40 mouse cellular contexts compared by ENCODE assay signal in genomic region chr5:139881161-139881560, GRCm38 (mm10). TPM values are rescaled to one million over a fixed set of nuclear protein-coding genes. Genes with fewer than 3 reads are reported as not detected.
DNase-seq lines count a peak whose midpoint lies in the region; ATAC-seq and TF ChIP-seq lines count a peak whose summit lies in the region.
"Had no signal": no experiment of that assay in that cellular context is flagged by ENCODE, and none has a peak within 500 bp of the region (broad histone marks: within the 10 kb centered on the region; RNA-seq: fewer than 3 reads in every experiment).

No protein-coding gene starts in this region.

- in situ Hi-C loops in CH12.LX (cut with MboI; ENCODE audit: low pct_ligation_motif_present, low pct_unique_long_range_greater_than_20kb, low sequenced_read_pairs) = no loop called here
- in situ Hi-C loops in ES-E14 (cut with MboI; ENCODE audit: low sequenced_read_pairs in 2 of 2, unreplicated experiment in 2 of 2) = no loop called here

- no peak for TF ChIP-seq RAD21 in CH12.LX (IDR thresholded peaks at IDR 0.05; ENCODE audit: low read depth, low read length)

- no peak for DNase-seq in liver, embryonic 14.5 days (ENCODE audit: low read depth in 3 of 3, low spot score in 3 of 3)
- DNase-seq in liver, embryonic 11.5 days (ENCODE audit: low spot score) = no peak
- DNase-seq in CH12.LX (ENCODE audit: extremely low read depth) (no peak), ES-E14 (ENCODE audit: low read depth, low spot score) (peak; percentile 43), WW6 (ENCODE audit: low read depth, low spot score) (peak; percentile 9)
- no peak for DNase-seq in cerebellum, adult 2 months
- no peak for DNase-seq in kidney, adult 9 months
- DNase-seq: adrenal gland, postnatal 25 days; cerebellum, adult 9-10 months; embryo, embryonic 11 days; forebrain, postnatal 0 days; kidney, adult 8-10 months; kidney, postnatal 14 days; layer of hippocampus, adult 9-11 months; right cerebral cortex, adult 18-20 months; spleen, adult 18-20 months; thymus, adult 2 months; thymus, postnatal 36 days had no signal

- H3K4me2 ChIP-seq in liver, embryonic 14.5 days (ENCODE audit: low read depth) = no peak overlapping the region
- H3K4me2 ChIP-seq in liver, embryonic 11.5 days = no peak overlapping the region
- H3K4me2 ChIP-seq in CH12.LX (ENCODE audit: insufficient read depth, low read depth, poor library complexity, severe bottlenecking) = no peak overlapping the region
- no peak overlapping the region for H3K4me2 ChIP-seq in midbrain, embryonic 16.5 days (ENCODE audit: low read length)
- H3K4me2 ChIP-seq: embryonic facial prominence, embryonic 12.5 days; intestine, embryonic 15.5 days; limb, embryonic 15.5 days; liver, embryonic 15.5 days; lung, embryonic 15.5 days; midbrain, embryonic 15.5 days; neural tube, embryonic 12.5 days had no signal

- no peaks in the 10 kb centered on the region for H3K27me3 ChIP-seq in liver, embryonic 14.5 days (ENCODE audit: control insufficient read depth, insufficient read depth, low read length)
- no peaks in the 10 kb centered on the region for H3K27me3 ChIP-seq in liver, embryonic 11.5 days (replicated peaks; ENCODE audit: control insufficient read depth, insufficient read depth, low read length)
- peaks cover 43% of the 10 kb centered on the region for H3K27me3 ChIP-seq in CH12.LX (replicated peaks)
- H3K27me3 ChIP-seq in cerebellum, adult 2 months (ENCODE audit: control insufficient read depth, insufficient read depth, low read length) = no peaks in the 10 kb centered on the region
- H3K27me3 ChIP-seq in midbrain, embryonic 16.5 days (ENCODE audit: control insufficient read depth, insufficient read depth, low read depth, low read length) = no peaks in the 10 kb centered on the region
- H3K27me3 ChIP-seq: embryonic facial prominence, embryonic 12.5 days; intestine, embryonic 15.5 days; limb, embryonic 15.5 days; liver, embryonic 15.5 days; lung, embryonic 15.5 days; midbrain, embryonic 15.5 days; neural tube, embryonic 12.5 days had no signal

- TF ChIP-seq EP300 in liver, embryonic 14.5 days (IDR thresholded peaks at IDR 0.05; ENCODE audit: low read depth) = no peak
- TF ChIP-seq EP300 in CH12.LX (IDR thresholded peaks at IDR 0.05; ENCODE audit: low read length) = no peak

- no peak for TF ChIP-seq POLR2A in CH12.LX (IDR thresholded peaks at IDR 0.05; ENCODE audit: low read depth, low read length)
- no peak for TF ChIP-seq POLR2A in cerebellum, adult 2 months (IDR thresholded peaks at IDR 0.05; ENCODE audit: borderline replicate concordance, insufficient read depth, low read length)

- H3K36me3 ChIP-seq in liver, embryonic 14.5 days (replicated peaks; ENCODE audit: control insufficient read depth, insufficient read depth, low read depth) = no peaks in the 10 kb centered on the region
- no peaks in the 10 kb centered on the region for H3K36me3 ChIP-seq in liver, embryonic 11.5 days (ENCODE audit: control insufficient read depth, insufficient read depth, low read length)
- H3K36me3 ChIP-seq in CH12.LX (replicated peaks in 1 of 2; ENCODE audit: control insufficient read depth in 1 of 2, insufficient read depth in 1 of 2, low read length in 1 of 2) (no peaks in the 10 kb centered on the region), ES-E14 (ENCODE audit: control insufficient read depth, insufficient read depth, low read length, poor library complexity, severe bottlenecking) (no peaks in the 10 kb centered on the region)
- H3K36me3 ChIP-seq in midbrain, embryonic 16.5 days (ENCODE audit: control insufficient read depth, insufficient read depth, low read length) = no peaks in the 10 kb centered on the region
- H3K36me3 ChIP-seq: embryonic facial prominence, embryonic 12.5 days; intestine, embryonic 15.5 days; limb, embryonic 10.5 days; limb, embryonic 15.5 days; liver, embryonic 15.5 days; lung, embryonic 15.5 days; midbrain, embryonic 15.5 days; neural tube, embryonic 12.5 days had no signal

- no peak for ATAC-seq in liver, embryonic 14.5 days (ENCODE audit: insufficient read depth)
- no peak for ATAC-seq in liver, embryonic 11.5 days (replicated peaks; ENCODE audit: low FRiP score)
- ATAC-seq in midbrain, embryonic 16.5 days = no peak
- ATAC-seq: forebrain, postnatal 0 days; hindbrain, embryonic 16.5 days; intestine, embryonic 15.5 days; midbrain, embryonic 15.5 days had no signal

- H3K79me2 ChIP-seq in CH12.LX (replicated peaks; ENCODE audit: control insufficient read depth, extremely low read depth, insufficient read depth, poor library complexity, severe bottlenecking) = no peaks in the 10 kb centered on the region

- dilution Hi-C loops in CH12.LX (cut with MboI; ENCODE audit: extremely low pct_ligation_motif_present, extremely low pct_unique_long_range_greater_than_20kb, low sequenced_read_pairs) = no loop called here

- 75% methylated on average over 9 of the region's 9 CpGs for WGBS in liver, embryonic 14.5 days (ENCODE audit: insufficient replicate concordance)
- 87% methylated on average over 9 of the region's 9 CpGs for WGBS in liver, embryonic 11.5 days
- WGBS in cerebellum, adult 2 months = 90% methylated on average over 9 of the region's 9 CpGs
- WGBS in midbrain, embryonic 16.5 days = 93% methylated on average over 9 of the region's 9 CpGs

- no peak overlapping the region for H3K9ac ChIP-seq in liver, embryonic 14.5 days (replicated peaks)
- no peak overlapping the region for H3K9ac ChIP-seq in liver, embryonic 11.5 days (ENCODE audit: low read depth, low read length)
- H3K9ac ChIP-seq in CH12.LX (ENCODE audit: insufficient read depth, low read depth) = no peak overlapping the region
- H3K9ac ChIP-seq in ES-E14 (ENCODE audit: insufficient read depth, low read depth, low read length, poor library complexity, severe bottlenecking) = no peak overlapping the region
- no peak overlapping the region for H3K9ac ChIP-seq in midbrain, embryonic 16.5 days (ENCODE audit: low read depth, low read length)
- H3K9ac ChIP-seq: embryonic facial prominence, embryonic 12.5 days; forebrain, postnatal 0 days; intestine, embryonic 15.5 days; limb, embryonic 15.5 days; liver, embryonic 15.5 days; lung, embryonic 15.5 days; midbrain, embryonic 15.5 days; neural tube, embryonic 12.5 days had no signal

- no peaks in the 10 kb centered on the region for H3K4me1 ChIP-seq in liver, embryonic 14.5 days (replicated peaks; ENCODE audit: control insufficient read depth in 2 of 2, insufficient read depth in 2 of 2, low read length in 1 of 2)
- H3K4me1 ChIP-seq in liver, embryonic 11.5 days (replicated peaks; ENCODE audit: control insufficient read depth, insufficient read depth, low read length) = no peaks in the 10 kb centered on the region
- H3K4me1 ChIP-seq in CH12.LX (ENCODE audit: control insufficient read depth in 1 of 2, insufficient read depth in 2 of 2) = no peaks in the 10 kb centered on the region
- 0 out of 4 replicates have a peak, but pooled peaks cover 0 to 2% of the 10 kb centered on the region in 2 experiments for H3K4me1 ChIP-seq in ES-E14 (ENCODE audit: control insufficient read depth in 2 of 2, insufficient read depth in 2 of 2, low read length in 2 of 2, poor library complexity in 1 of 2)
- no peaks in the 10 kb centered on the region for H3K4me1 ChIP-seq in cerebellum, adult 2 months (ENCODE audit: control insufficient read depth, insufficient read depth, low read length)
- no peaks in the 10 kb centered on the region for H3K4me1 ChIP-seq in midbrain, embryonic 16.5 days (ENCODE audit: control insufficient read depth, insufficient read depth, low read length)
- H3K4me1 ChIP-seq: embryonic facial prominence, embryonic 12.5 days; intestine, embryonic 15.5 days; limb, embryonic 10.5 days; limb, embryonic 15.5 days; liver, embryonic 15.5 days; midbrain, embryonic 15.5 days; neural tube, embryonic 12.5 days had no signal

- peak; percentile 40 for TF ChIP-seq CTCF in liver, embryonic 14.5 days (IDR thresholded peaks at IDR 0.05; ENCODE audit: low read depth)
- TF ChIP-seq CTCF in CH12.LX (conservative IDR thresholded peaks at IDR 0.05 in 1 of 2, IDR thresholded peaks at IDR 0.05 in 1 of 2; ENCODE audit: low read depth in 2 of 2, low read length in 2 of 2) = 0 out of 4 replicates have a peak, but pooled peaks have one; percentile 9
- TF ChIP-seq CTCF in cerebellum, adult 2 months (IDR thresholded peaks at IDR 0.05; ENCODE audit: borderline replicate concordance, insufficient read depth, low read depth, low read length) = no peak

- no peak overlapping the region for H3K4me3 ChIP-seq in liver, embryonic 14.5 days (ENCODE audit: insufficient read depth in 1 of 2, low read depth in 2 of 2, low read length in 2 of 2)
- H3K4me3 ChIP-seq in liver, embryonic 11.5 days (ENCODE audit: low read depth, low read length) = no peak overlapping the region
- H3K4me3 ChIP-seq in CH12.LX (replicated peaks in 1 of 3; ENCODE audit: low read depth in 2 of 3, low read length in 2 of 3, poor library complexity in 1 of 3) (no peak overlapping the region), ES-E14 (ENCODE audit: insufficient read depth in 1 of 2, low read depth in 1 of 2, low read length in 2 of 2, poor library complexity in 1 of 2, severe bottlenecking in 1 of 2) (no peak overlapping the region)
- H3K4me3 ChIP-seq in cerebellum, adult 2 months (replicated peaks; ENCODE audit: insufficient read depth, low read depth, low read length) = no peak overlapping the region
- H3K4me3 ChIP-seq in midbrain, embryonic 16.5 days (ENCODE audit: low read depth, low read length) = no peak overlapping the region
- H3K4me3 ChIP-seq: embryonic facial prominence, embryonic 12.5 days; intestine, embryonic 15.5 days; limb, embryonic 10.5 days; limb, embryonic 15.5 days; liver, embryonic 15.5 days; lung, embryonic 15.5 days; midbrain, embryonic 15.5 days; myocyte; neural tube, embryonic 12.5 days had no signal

- H3K9me3 ChIP-seq in liver, embryonic 14.5 days (ENCODE audit: control insufficient read depth, low read length) = no peaks in the 10 kb centered on the region
- H3K9me3 ChIP-seq in liver, embryonic 11.5 days (ENCODE audit: control insufficient read depth, low read length) = no peaks in the 10 kb centered on the region
- peaks cover 18% of the 10 kb centered on the region for H3K9me3 ChIP-seq in CH12.LX (replicated peaks; ENCODE audit: low read length)
- no peaks in the 10 kb centered on the region for H3K9me3 ChIP-seq in ES-E14 (ENCODE audit: control insufficient read depth, insufficient read depth, low read depth, low read length)
- no peaks in the 10 kb centered on the region for H3K9me3 ChIP-seq in midbrain, embryonic 16.5 days (replicated peaks; ENCODE audit: control insufficient read depth, low read length, poor library complexity, severe bottlenecking)
- H3K9me3 ChIP-seq: embryonic facial prominence, embryonic 12.5 days; intestine, embryonic 15.5 days; limb, embryonic 10.5 days; limb, embryonic 15.5 days; liver, embryonic 15.5 days; lung, embryonic 15.5 days; midbrain, embryonic 15.5 days; neural tube, embryonic 12.5 days had no signal

- H3K27ac ChIP-seq in liver, embryonic 14.5 days = no peak overlapping the region
- H3K27ac ChIP-seq in liver, embryonic 11.5 days (ENCODE audit: low read depth, low read length) = no peak overlapping the region
- H3K27ac ChIP-seq in CH12.LX (ENCODE audit: insufficient read depth, low read depth) (no peak overlapping the region), ES-E14 (ENCODE audit: insufficient read depth, low read depth, low read length, poor library complexity, severe bottlenecking) (no peak overlapping the region)
- no peak overlapping the region for H3K27ac ChIP-seq in cerebellum, adult 2 months (ENCODE audit: insufficient read depth, low read length)
- H3K27ac ChIP-seq in midbrain, embryonic 16.5 days (ENCODE audit: low read length) = no peak overlapping the region
- H3K27ac ChIP-seq: embryonic facial prominence, embryonic 12.5 days; intestine, embryonic 15.5 days; limb, embryonic 10.5 days; limb, embryonic 15.5 days; liver, embryonic 15.5 days; lung, embryonic 15.5 days; macrophage; midbrain, embryonic 15.5 days; neural tube, embryonic 12.5 days had no signal

RNA-seq across cellular contexts. Expression of gene Elfn1, which starts 26.6 kb away (rescaled TPM):
- polyA plus RNA-seq in liver, embryonic 14.5 days (2012; rRNA removed) = 0.09 and 0.16 TPM in 2 replicates
- polyA plus RNA-seq in liver, embryonic 14.5 days (2014; fragmentation: Nextera tagmentation; extraction: Ambion mirVana) = 0.04 TPM in 1 of 2 replicates, not detected in the other
- 0.09 and 0.23 TPM in 2 replicates for polyA plus RNA-seq in liver, embryonic 11.5 days (2014; fragmentation: Nextera tagmentation; extraction: Ambion mirVana)
- total RNA-seq in CH12.LX (2012; rRNA removed) (0.04 TPM in 1 of 2 replicates, not detected in the other), CH12.LX (2014; rRNA removed) (not detected in 2 replicates), ES-E14 (2012; rRNA removed) (0.53 and 1.1 TPM in 2 replicates)
- 0.06 TPM in 1 of 2 replicates, not detected in the other for polyA plus RNA-seq in CH12.LX (2012; ENCODE audit: insufficient read length, low read depth)
- 7.4 and 8.6 TPM in 2 replicates for polyA plus RNA-seq in cerebellum, adult 2 months (2012; rRNA removed)
- polyA plus RNA-seq in midbrain, embryonic 16.5 days (2015; fragmentation: Nextera tagmentation; extraction: Ambion mirVana) = 2.5 TPM in 2 replicates
- total RNA-seq: gastrocnemius, adult 8-10 months had no signal
- polyA plus RNA-seq: heart, embryonic 14.5 days; macrophage had no signal

RNA-seq across cellular contexts. Expression of gene Psmg3, which starts 54.5 kb away (rescaled TPM):
- 34.5 and 41.9 TPM in 2 replicates for polyA plus RNA-seq in liver, embryonic 14.5 days (2012; rRNA removed)
- 46.5 and 56.0 TPM in 2 replicates for polyA plus RNA-seq in liver, embryonic 14.5 days (2014; fragmentation: Nextera tagmentation; extraction: Ambion mirVana)
- 112 and 124 TPM in 2 replicates for polyA plus RNA-seq in liver, embryonic 11.5 days (2014; fragmentation: Nextera tagmentation; extraction: Ambion mirVana)
- total RNA-seq in CH12.LX (2012; rRNA removed) = 43.5 and 60.1 TPM in 2 replicates
- total RNA-seq in CH12.LX (2014; rRNA removed) = 92.5 and 101 TPM in 2 replicates
- 57.3 and 61.3 TPM in 2 replicates for polyA plus RNA-seq in CH12.LX (2012; ENCODE audit: insufficient read length, low read depth)
- total RNA-seq in ES-E14 (2012; rRNA removed) = 24.7 and 28.6 TPM in 2 replicates
- 33.9 and 36.3 TPM in 2 replicates for polyA plus RNA-seq in cerebellum, adult 2 months (2012; rRNA removed)
- polyA plus RNA-seq in midbrain, embryonic 16.5 days (2015; fragmentation: Nextera tagmentation; extraction: Ambion mirVana) = 71.8 and 72.5 TPM in 2 replicates

RNA-seq across cellular contexts. Expression of gene Gm26938, which starts 55.0 kb away (rescaled TPM):
- not detected in 2 replicates for polyA plus RNA-seq in liver, embryonic 14.5 days (2012; rRNA removed)
- not detected in 2 replicates for polyA plus RNA-seq in liver, embryonic 14.5 days (2014; fragmentation: Nextera tagmentation; extraction: Ambion mirVana)
- polyA plus RNA-seq in liver, embryonic 11.5 days (2014; fragmentation: Nextera tagmentation; extraction: Ambion mirVana) = not detected in 2 replicates
- not detected in 2 replicates for total RNA-seq in CH12.LX (2012; rRNA removed)
- not detected in 2 replicates for total RNA-seq in CH12.LX (2014; rRNA removed)
- not detected in 2 replicates for polyA plus RNA-seq in CH12.LX (2012; ENCODE audit: insufficient read length, low read depth)
- not detected in 2 replicates for total RNA-seq in ES-E14 (2012; rRNA removed)
- not detected in 2 replicates for polyA plus RNA-seq in cerebellum, adult 2 months (2012; rRNA removed)
- polyA plus RNA-seq in midbrain, embryonic 16.5 days (2015; fragmentation: Nextera tagmentation; extraction: Ambion mirVana) = not detected in 2 replicates
- total RNA-seq: adrenal gland, adult 18-20 months; adrenal gland, postnatal 25 days; forebrain, postnatal 0 days; gastrocnemius, adult 8-10 months; heart, adult 8-10 months; heart, postnatal 25 days; left cerebral cortex, postnatal 10 days; megakaryocyte-erythroid progenitor cell, adult 5-6 weeks had no signal
- polyA plus RNA-seq: embryonic facial prominence, embryonic 12.5 days; forebrain, postnatal 0 days; gonadal fat pad, adult 2 months; heart, embryonic 14.5 days; hindbrain, embryonic 11.5 days; hindbrain, embryonic 16.5 days; limb, embryonic 10.5 days; limb, embryonic 15.5 days; liver, embryonic 15.5 days; lung, embryonic 15.5 days; macrophage; midbrain, embryonic 15.5 days; myocyte; neural tube, embryonic 12.5 days; stomach, embryonic 16.5 days; thymus, adult 2 months had no signal

Comparison
In these comparisons a context has a peak if more than half of its experiments do, and no peak if none do; other contexts are left out.
1. DNase-seq: peak in ES-E14 (single experiment) and WW6 (single experiment); none in liver, embryonic 14.5 days (0 of 3), liver, embryonic 11.5 days (single experiment), CH12.LX (single experiment), cerebellum, adult 2 months (0 of 2) and kidney, adult 9 months (single experiment).